Mouse (Mus musculus): ENCODE results near the gene Ccnyl1. TPM values are rescaled to one million over a fixed set of nuclear protein-coding genes. Genes with fewer than 3 reads are reported as not detected.

The Ccnyl1 gene
- polyA plus RNA-seq, 1 experiment from 2014 or later = 4.5 TPM

DNA sequence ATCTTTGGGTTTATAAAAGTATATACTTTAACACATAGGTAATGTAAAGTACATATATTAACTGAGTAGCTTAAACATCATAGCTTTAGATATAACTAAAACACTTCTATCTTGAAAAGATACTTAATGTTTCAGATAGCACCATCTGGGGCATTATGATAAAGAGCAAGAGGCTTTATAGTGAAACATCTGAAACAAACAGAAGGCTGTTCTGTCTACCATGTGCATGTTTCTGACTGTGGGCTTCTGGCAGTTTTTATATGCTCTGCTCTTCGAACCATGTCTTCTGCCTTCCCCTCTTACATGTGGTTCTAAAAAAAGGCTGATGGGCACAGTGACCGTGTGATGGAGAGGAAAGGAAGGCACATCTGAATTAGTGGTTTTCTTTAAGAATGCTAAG, 16.4 kb downstream of the Ccnyl1 start:
- Histone ChIP-seq H3K4me1 (no peaks in the 10 kb centered on the region), H3K36me3 (peaks cover 16% of the 10 kb centered on the region), H3K27me3 (no peaks in the 10 kb centered on the region), H3K9ac (no peak overlapping the region), H3K27ac (no peak overlapping the region), H3K4me3 (no peak overlapping the region), H3K9me3 (no peaks in the 10 kb centered on the region), H3K4me2 (no peak overlapping the region)
- no peak for ATAC-seq (ENCODE audit: insufficient number of reproducible peaks, low FRiP score, low TSS enrichment, low read depth)
- WGBS = 91% methylated on average over 2 of the region's 2 CpGs

DNA sequence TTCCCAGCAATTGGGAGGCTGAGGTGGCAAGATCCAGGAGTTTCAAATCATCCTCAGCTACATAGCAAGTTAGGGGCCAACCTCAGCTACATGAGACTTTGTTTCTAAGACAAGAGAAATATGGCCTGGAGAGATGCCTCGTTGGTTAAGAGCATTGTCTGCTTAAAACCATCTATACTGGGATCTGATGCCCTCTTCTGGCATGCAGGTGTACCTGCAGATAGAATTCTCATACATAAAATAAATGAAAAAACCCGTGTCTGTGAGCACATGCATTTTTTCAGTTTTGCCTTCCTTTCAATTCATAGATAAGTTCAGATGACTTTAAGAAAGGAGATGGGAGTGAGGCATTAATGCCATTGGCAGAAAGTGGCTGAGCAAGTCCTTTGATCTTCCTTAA, 19.6 kb downstream of the Ccnyl1 start:
- WGBS = 17% methylated on average over 2 of the region's 2 CpGs

DNA sequence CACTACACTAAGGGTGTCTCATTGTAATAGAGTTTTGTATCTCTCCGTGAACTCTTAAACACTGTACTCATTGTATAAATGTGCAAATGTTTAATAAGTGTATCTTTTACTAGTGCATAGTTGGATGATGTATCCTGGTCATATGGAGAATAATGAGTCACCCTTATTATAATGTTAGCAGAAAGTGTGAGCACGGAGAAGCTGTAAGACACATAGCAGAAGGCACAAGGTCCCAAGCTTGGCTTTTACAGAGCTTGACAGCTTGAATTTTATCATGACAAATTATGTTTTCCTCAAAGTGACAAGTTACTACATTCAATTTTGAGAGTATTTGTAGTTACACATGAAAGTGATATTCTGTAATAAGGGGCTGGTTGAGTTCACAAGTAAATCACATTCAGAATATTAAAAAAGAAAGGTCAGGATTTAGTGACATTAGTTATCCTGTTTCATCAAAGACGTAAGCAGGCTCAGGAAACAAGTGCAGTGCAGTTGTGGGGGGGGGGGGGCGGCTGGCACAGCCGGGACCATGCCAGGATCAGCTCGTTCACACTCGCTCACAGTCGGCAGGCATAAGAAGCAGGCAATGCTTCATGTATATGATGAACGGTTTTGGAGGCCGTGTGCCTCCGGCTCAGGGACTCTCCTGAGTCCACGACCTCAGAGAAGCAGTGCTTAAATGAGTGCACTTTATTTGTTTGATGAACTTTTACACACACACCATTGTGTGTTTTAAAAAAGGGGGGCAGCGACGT, 21.9 kb downstream of the Ccnyl1 start:
- Histone ChIP-seq H3K4me3 (no peak overlapping the region), H3K9me3 (no peaks in the 10 kb centered on the region), H3K36me3 (peaks cover 14% of the 10 kb centered on the region; the same call in 1 of the 2 replicates), H3K27me3 (no peaks in the 10 kb centered on the region), H3K27ac (no peak overlapping the region), H3K9ac (no peak overlapping the region), H3K4me1 (no peaks in the 10 kb centered on the region), H3K4me2 (no peak overlapping the region)
- no peak for ATAC-seq (ENCODE audit: insufficient number of reproducible peaks, low FRiP score, low TSS enrichment, low read depth)
- WGBS = 75% methylated on average over 14 of the region's 14 CpGs

More for the DNA sequence above, 19.6 kb downstream of the Ccnyl1 start:
- Histone ChIP-seq H3K27me3 (no peaks in the 10 kb centered on the region), H3K4me3 (no peak overlapping the region), H3K9ac (no peak overlapping the region), H3K4me1 (no peaks in the 10 kb centered on the region), H3K36me3 (peaks cover 6% of the 10 kb centered on the region; the same call in 1 of the 2 replicates), H3K9me3 (no peaks in the 10 kb centered on the region), H3K4me2 (no peak overlapping the region), H3K27ac (no peak overlapping the region)
- no peak for ATAC-seq (ENCODE audit: insufficient number of reproducible peaks, low FRiP score, low TSS enrichment, low read depth)

DNA sequence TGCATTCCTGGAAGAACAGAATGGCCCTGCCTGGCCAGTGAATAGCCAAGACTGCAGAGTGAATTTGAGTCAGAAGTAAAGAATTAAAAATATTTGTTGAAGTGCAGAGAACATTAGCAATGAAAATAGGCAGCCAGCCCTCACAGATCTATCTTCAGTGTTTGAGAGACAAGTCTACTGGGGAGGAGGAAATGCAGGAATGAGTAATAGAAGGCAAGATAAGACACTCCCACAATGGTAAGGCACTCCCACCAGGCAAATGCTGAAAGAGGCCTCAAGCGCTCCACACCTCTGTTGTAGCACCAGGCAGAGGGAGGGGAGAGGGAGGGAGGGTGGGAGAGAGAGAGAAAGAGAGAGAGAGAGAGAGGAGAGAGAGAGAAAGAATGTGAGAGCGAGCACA, 25.2 kb downstream of the Ccnyl1 start:
- no peak for ATAC-seq (ENCODE audit: insufficient number of reproducible peaks, low FRiP score, low TSS enrichment, low read depth)
- Histone ChIP-seq H3K27ac (no peak overlapping the region), H3K9me3 (no peaks in the 10 kb centered on the region), H3K27me3 (no peaks in the 10 kb centered on the region), H3K4me1 (no peaks in the 10 kb centered on the region), H3K9ac (no peak overlapping the region), H3K4me2 (no peak overlapping the region), H3K36me3 (peaks cover 29% of the 10 kb centered on the region), H3K4me3 (no peak overlapping the region)
- WGBS = 87% methylated on average over 2 of the region's 2 CpGs

DNA sequence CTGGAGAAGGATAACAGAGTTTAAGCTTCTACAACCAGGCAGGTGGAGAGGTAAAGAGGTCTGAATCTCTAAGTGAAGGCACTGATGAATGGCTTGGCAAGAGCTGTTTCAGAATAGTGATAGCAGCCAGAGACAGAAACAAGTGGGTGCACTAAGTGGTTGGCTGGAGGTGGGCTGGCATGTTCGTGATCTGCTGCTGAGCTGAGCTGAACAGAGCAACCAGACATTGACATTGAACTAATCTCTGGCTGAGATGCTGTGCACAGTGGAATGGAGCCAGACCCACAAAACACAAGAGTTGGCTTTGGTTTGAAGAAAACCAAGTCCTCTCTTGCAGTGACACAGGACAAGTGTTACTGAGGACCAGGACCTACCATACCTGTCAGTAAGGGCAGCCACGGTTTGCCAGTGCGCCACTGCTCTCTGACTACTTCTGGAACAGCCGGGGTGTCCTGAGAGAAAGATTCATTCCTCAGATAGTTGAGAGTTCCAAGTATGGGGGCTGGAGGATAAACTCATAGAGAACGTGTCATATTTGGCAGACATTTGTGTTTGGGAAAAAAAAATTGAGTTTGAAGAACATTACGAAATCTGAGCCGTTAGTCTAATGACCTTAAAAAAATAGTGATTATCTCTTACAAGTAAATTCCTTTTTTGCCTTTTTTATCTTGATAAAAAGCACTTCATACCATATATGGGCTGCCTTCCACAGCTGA, 26.5 kb downstream of the Ccnyl1 start:
- no peak overlapping the region for H3K4me3 ChIP-seq
- no peak for ATAC-seq (ENCODE audit: insufficient number of reproducible peaks, low FRiP score, low TSS enrichment, low read depth)
- WGBS = 80% methylated on average over 7 of the region's 7 CpGs
- no peak overlapping the region for H3K4me2 ChIP-seq
- H3K27ac ChIP-seq = no peak overlapping the region
- no peaks in the 10 kb centered on the region for H3K9me3 ChIP-seq
- H3K9ac ChIP-seq = no peak overlapping the region
- H3K36me3 ChIP-seq = peaks cover 36% of the 10 kb centered on the region
- no peaks in the 10 kb centered on the region for H3K27me3 ChIP-seq
- no peaks in the 10 kb centered on the region for H3K4me1 ChIP-seq

DNA sequence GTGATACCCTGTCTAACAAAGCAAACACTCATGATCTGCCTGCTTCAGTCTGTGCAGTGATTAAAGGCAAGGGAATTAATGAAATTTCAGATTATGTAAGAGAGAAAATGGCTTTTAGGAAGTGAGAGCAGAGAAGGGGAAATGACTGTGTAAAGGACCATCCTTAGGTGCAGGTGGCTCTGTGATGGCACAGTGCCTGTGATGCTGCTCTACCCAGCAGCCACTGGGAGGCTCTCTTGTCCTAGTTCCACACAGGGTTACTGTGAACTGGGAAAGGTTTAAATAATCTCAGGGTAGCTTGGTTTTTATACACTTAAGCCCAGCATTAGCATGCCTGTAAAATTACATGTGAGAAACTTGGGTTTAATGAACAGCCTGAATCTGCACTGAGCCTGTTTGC, 27.2 kb downstream of the Ccnyl1 start:
- H3K4me2 ChIP-seq = no peak overlapping the region
- no peaks in the 10 kb centered on the region for H3K27me3 ChIP-seq
- H3K27ac ChIP-seq = no peak overlapping the region
- ATAC-seq (ENCODE audit: insufficient number of reproducible peaks, low FRiP score, low TSS enrichment, low read depth) = no peak
- H3K9me3 ChIP-seq = no peaks in the 10 kb centered on the region
- H3K9ac ChIP-seq = no peak overlapping the region
- H3K4me3 ChIP-seq = no peak overlapping the region
- H3K36me3 ChIP-seq = peaks cover 38% of the 10 kb centered on the region
- no peaks in the 10 kb centered on the region for H3K4me1 ChIP-seq

DNA sequence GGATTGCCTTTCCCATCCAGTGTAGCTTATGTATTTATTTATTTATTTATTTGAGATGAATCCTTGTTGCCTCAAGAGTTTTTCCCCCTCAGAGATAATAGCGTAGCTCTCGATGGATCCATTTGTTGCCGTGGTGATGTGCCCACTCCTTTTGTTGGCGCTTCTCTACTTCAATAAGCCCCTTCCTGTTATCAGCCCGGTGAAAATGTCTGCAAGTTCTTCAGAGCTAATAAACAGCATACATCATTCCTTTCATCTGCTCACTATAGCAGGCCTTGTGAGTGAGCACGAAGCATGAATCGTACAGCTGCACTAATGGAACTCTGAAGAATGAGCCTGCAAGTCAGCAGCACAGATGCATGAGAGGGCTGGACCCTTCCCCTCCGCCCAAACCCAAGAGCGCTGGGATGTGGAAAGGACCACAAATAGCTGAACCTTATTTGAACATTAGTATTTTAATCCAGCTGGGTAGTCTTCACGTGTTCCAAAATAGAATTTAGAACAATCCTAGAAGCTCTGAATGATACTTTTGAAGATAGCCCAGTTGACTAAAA, 30.9 kb downstream of the Ccnyl1 start:
- Histone ChIP-seq H3K36me3 (peaks cover 29% of the 10 kb centered on the region), H3K27ac (no peak overlapping the region), H3K9ac (no peak overlapping the region), H3K4me1 (no peaks in the 10 kb centered on the region), H3K4me3 (no peak overlapping the region), H3K27me3 (no peaks in the 10 kb centered on the region), H3K4me2 (no peak overlapping the region), H3K9me3 (no peaks in the 10 kb centered on the region)
- 79% methylated on average over 10 of the region's 10 CpGs for WGBS
- no peak for ATAC-seq (ENCODE audit: insufficient number of reproducible peaks, low FRiP score, low TSS enrichment, low read depth)

DNA sequence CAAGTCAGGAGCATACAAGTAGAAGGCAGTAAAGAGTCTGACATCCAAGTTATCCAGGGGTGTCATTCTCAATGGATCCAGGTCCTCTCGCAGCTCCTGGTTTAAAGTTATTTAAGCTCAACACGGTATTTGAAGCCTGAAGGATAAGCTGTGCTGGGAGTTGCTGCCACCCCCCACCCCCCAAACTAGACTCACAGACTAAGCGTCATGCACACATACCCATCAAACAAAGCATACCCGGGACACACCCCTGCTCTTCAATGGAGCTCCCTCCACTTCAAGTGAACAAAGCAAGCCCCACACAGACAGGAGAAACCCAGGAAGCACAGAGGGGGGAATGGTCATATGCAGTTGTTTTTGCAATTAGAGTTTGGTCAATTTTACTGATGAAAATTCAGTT, 39.8 kb downstream of the Ccnyl1 start:
- WGBS = 75% methylated on average over 4 of the region's 4 CpGs
- H3K4me2 ChIP-seq = no peak overlapping the region
- H3K9ac ChIP-seq = no peak overlapping the region
- H3K27me3 ChIP-seq = peaks cover 23% of the 10 kb centered on the region
- H3K4me3 ChIP-seq = no peak overlapping the region
- ATAC-seq (ENCODE audit: insufficient number of reproducible peaks, low FRiP score, low TSS enrichment, low read depth) = no peak
- H3K9me3 ChIP-seq = no peaks in the 10 kb centered on the region
- no peaks in the 10 kb centered on the region; the same call in 1 of the 2 replicates for H3K36me3 ChIP-seq
- peaks cover 6% of the 10 kb centered on the region for H3K4me1 ChIP-seq
- no peak overlapping the region for H3K27ac ChIP-seq

DNA sequence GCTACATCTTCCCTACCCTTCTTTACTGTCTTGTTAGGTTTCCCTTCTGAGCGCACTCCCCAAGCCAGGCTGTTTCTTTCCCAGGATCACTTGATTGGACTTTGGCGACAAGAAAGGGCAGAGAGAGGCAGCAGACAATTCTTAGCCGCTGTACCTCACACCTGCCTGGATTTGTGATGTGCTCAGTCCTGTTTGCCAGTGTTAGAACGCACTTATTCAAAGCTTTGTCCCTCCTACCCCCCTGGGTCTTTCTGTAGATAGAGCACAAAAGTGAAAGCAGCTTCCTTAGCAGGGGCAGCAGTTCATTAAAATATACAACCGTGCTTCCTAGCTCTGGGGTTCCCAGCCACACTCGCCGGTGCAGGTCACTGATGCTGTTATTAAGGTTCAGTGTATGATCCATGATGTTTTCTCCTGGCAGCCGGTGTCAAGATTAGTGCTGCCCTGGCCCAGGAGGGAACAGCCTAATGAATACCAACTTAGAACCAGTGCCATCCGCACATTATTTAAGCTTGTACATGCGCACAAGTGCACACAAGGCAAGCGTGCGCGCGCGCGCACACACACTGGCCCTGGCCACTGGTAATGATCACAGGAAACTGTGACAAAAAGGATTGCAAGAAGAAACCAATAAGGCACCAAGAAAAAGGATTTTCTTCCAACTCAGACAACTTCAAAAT, 41.2 kb downstream of the Ccnyl1 start:
- Histone ChIP-seq H3K4me1 (peaks cover 21% of the 10 kb centered on the region), H3K9ac (no peak overlapping the region), H3K36me3 (no peaks in the 10 kb centered on the region; the same call in 1 of the 2 replicates), H3K4me3 (no peak overlapping the region), H3K9me3 (no peaks in the 10 kb centered on the region), H3K27me3 (peaks cover 32% of the 10 kb centered on the region), H3K4me2 (no peak overlapping the region), H3K27ac (no peak overlapping the region)
- no peak for ATAC-seq (ENCODE audit: insufficient number of reproducible peaks, low FRiP score, low TSS enrichment, low read depth)
- WGBS = 68% methylated on average over 16 of the region's 16 CpGs

DNA sequence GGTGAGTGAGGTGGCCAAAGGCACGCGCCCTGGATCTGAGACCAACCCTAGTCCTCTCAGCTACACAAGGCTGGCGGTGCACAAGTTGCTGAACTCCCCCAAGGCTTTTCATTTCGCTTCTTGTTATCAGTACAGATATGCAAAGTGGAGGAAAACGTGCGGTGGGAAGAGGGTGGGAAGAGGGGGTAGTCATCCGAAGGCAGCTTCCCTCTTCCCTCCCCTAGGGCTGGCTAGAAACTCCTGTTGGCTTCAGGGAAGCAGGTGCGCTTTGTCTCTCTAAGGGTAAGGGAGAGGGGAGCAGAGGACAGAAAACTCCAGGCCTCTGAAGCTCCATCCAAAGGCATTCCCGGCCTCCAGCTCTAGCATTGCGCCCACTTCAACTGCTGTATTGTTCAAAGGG, 41.9 kb downstream of the Ccnyl1 start:
- WGBS = 53% methylated on average over 10 of the region's 10 CpGs
- Histone ChIP-seq H3K4me3 (no peak overlapping the region), H3K36me3 (no peaks in the 10 kb centered on the region; the same call in 1 of the 2 replicates), H3K27ac (no peak overlapping the region), H3K9ac (no peak overlapping the region), H3K4me2 (no peak overlapping the region), H3K9me3 (no peaks in the 10 kb centered on the region), H3K27me3 (peaks cover 32% of the 10 kb centered on the region), H3K4me1 (peaks cover 22% of the 10 kb centered on the region)
- no peak for ATAC-seq (ENCODE audit: insufficient number of reproducible peaks, low FRiP score, low TSS enrichment, low read depth)

DNA sequence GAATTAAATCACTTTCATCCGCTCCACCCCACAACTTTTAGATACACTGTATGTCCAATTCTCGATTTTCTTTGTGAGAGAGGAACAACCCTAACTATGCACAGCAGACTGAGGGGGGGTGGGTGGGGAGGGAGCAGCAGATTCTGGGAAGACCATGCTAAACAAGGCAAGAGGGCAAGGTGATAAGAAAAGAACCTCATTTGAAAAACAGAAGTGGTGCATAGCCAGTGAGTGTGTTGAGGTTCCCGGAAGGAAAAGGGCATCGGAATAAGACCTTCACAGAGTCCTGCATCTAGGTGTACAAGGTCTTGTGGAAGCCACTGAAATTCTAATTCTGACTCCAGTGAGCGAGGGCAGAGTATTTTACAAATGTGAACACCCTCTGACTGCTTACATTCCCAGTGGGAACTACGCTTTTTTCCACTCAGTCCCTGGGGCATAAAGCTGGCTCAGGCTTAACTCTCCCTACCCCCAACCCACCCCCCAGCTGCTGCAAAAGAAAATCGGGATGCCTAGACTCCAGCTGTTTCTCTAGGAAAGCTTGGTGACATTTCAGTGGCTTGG, 42.5 kb downstream of the Ccnyl1 start:
- peaks cover 22% of the 10 kb centered on the region for H3K4me1 ChIP-seq
- H3K9me3 ChIP-seq = no peaks in the 10 kb centered on the region
- no peak overlapping the region for H3K9ac ChIP-seq
- 62% methylated on average over 7 of the region's 7 CpGs for WGBS
- no peak overlapping the region for H3K4me3 ChIP-seq
- H3K27ac ChIP-seq = no peak overlapping the region
- H3K36me3 ChIP-seq = no peaks in the 10 kb centered on the region; the same call in 1 of the 2 replicates
- ATAC-seq (ENCODE audit: insufficient number of reproducible peaks, low FRiP score, low TSS enrichment, low read depth) = no peak
- no peak overlapping the region for H3K4me2 ChIP-seq
- H3K27me3 ChIP-seq = peaks cover 32% of the 10 kb centered on the region
